Mouse (Mus musculus): ENCODE measurements at regions not wholly inside any gene's neighbourhood (a gene's known extent, or its start where the extent isn't known, plus 50 kb on each side); places are given as distances from the start of the nearest gene placed in this dataset.

- DNase-seq (ENCODE audit: low spot score), result peak; percentile 41
Observed at GRCm38 (mm10) chr2:19714025-19714424, 56.5 kb downstream of the Otud1 start.

GRCm38 (mm10) chr2:19715564-19716238, 58.1 kb downstream of the Otud1 start:
- DNase-seq (ENCODE audit: low spot score), result peak; percentile 65

DNA sequence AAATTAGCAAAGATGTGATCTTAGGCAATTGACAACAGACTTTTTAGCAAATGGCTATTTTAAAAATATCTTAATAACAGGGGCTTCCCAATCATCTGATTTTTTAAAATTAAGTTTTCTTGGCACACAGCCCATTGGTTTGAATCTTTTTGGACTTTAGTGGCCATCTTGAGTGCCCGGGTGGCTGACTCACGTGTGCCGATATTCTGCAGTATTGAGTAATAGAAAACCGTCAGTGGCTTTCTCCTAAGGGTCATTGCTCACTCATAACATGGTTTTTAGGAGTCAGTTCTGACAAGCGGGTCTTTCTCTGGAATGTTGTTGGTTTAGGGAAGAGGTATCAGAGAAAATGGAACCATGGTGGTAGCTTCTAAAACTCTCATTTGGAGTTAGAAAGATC, 58.8 kb downstream of the Otud1 start:
- DNase-seq (ENCODE audit: low spot score), result no peak

DNA sequence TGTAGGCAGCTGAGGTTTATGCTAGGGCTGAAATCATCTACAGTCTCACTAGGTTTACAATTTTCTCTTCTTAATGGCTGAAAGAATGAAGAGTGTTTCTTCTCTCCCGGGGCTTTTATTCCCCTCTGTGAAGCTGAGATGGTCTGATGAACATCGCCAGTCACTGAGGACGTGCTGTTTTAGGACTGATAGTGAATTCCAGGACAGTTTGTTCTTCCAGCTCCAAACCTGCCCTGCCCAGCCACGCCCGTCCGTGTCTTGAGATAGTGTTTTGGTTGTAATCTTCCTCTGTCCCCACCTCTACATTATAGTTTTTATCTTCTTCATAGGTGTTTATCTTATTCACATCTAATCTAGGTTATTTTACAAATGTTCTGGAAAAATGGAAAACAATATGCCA, 68.5 kb downstream of the Otud1 start:
- no peak for DNase-seq (ENCODE audit: low spot score)

DNA sequence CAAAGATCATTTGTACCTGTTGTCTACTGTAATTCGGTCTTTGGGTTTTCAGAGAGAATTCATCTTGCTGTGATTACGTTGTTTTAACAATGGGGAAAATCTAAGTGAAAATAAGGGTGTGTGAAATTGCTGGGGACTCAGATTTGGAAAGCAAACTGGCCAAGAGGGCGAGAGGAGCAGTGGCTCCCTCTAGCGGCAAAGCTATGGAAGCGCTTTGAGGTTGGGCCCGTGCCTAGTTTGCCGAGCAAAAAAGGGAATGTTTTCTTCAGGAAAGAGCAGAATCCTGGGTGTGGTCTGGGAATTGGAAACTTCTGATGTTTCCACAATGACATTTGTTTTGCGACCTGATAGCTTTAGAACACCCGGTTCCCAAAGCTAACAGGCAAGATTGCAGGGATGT, 69.4 kb downstream of the Otud1 start:
- DNase-seq (ENCODE audit: low spot score), result peak; percentile 27

DNA sequence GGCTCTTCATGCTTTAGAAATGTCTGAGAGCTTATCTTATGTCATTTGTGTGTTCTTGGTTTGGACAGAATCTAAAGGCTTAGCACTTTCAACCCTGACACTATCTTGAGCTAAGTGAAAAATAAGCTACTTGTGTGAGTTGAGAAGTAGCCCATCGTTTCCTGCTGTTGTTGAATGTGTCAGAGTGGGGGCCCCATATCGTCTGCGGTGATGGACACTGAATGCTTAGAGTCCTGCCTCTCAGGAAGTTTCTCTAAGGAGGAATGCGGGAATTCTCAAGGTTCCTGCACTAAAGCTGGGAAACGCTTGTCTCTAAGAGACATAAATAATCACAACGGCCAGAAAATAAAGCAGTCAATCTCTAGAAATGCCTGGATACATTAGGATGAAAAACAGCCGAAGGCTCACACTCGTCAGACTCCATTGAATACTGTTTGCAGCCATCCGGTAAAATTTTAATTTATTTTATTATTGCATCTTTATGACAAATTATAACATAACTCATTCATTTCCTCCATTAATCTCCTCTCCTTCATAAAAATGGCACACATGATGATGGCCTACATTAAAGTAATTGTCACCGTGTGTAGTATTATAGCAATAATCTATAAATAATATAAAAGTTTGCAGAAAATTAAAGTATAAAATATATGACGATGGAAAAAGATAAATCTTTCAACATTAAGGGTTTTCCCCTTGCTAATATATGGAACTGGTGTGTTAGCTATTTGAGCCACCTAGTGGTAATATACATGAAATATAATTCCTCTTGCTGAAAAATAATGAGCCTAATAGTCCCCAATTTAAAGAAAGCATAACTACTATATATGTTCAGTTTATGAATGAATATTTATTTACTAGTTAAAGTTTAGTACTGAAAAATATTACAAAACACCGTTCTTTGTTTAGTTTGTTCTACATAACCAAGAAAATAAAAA, 75.6 kb downstream of the Otud1 start:
- DNase-seq (ENCODE audit: low spot score), result no peak

GRCm38 (mm10) chr2:19734164-19734870, 76.8 kb downstream of the Otud1 start:
- DNase-seq (ENCODE audit: low spot score), result no peak

- no peak for DNase-seq (ENCODE audit: low spot score)
Observed at GRCm38 (mm10) chr2:19741508-19741907, 84.0 kb downstream of the Otud1 start.

- no peak for DNase-seq (ENCODE audit: low spot score)
Observed at GRCm38 (mm10) chr2:19743467-19743866, 85.9 kb downstream of the Otud1 start.

DNA sequence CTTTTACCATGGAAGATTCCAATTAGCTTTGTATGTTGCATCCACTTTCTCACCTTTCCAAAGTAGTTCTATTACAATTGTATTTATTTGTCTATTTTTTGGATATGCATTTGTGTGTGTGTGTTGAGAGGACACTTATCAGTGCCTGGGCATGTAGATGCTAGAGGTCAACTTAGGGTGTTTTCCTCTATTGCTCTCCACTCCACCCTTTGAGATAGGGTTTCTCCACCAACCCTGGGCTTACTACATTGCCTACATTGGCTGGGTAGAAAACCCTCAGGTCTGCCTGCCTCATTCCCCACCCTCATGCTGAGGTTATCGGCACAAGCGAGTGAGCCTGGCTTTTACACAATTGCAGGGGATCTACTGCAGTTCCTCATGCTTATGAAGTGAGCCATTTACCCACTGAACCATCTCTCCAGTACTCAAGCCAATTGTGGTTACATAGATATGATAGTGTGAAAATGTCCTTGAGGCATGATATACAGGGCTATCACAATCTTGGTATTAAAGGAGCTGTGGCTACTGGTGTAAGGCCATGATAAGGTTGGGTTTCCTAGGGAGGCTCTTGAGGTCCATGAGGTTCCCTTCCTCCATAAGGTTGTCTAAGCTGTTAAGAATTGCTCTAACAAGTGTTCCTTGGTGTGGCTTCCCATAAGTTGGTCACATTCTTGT, 87.6 kb downstream of the Otud1 start:
- no peak for DNase-seq (ENCODE audit: low spot score)

DNA sequence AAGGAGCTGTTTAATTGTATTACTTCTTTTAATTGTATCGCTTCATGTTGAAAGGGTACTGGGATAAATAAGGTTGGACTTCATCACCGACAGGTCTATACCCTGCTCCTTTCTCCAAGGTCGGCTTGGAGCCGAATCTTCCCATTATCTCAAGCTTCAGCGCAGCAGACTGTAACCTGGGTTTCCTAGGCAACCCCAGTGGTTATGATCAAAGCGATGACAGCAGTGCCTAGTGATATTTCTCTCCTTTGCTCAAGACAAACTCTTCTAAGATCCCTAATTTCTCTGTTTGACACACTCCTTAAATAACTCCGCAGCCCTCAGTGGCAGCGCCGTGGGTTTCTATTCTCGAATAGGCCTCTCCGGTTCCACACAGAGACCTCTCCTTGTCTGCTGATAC, 95.2 kb downstream of the Otud1 start:
- no peak for DNase-seq (ENCODE audit: low spot score)

- no peak for DNase-seq (ENCODE audit: low spot score)
Observed at GRCm38 (mm10) chr2:19753479-19753878, 95.9 kb downstream of the Otud1 start.

GRCm38 (mm10) chr2:19757910-19758309, 100.4 kb downstream of the Otud1 start:
- no peak for DNase-seq (ENCODE audit: low spot score)

GRCm38 (mm10) chr2:19759169-19759568, 101.6 kb downstream of the Otud1 start:
- DNase-seq (ENCODE audit: low spot score), result no peak

DNA sequence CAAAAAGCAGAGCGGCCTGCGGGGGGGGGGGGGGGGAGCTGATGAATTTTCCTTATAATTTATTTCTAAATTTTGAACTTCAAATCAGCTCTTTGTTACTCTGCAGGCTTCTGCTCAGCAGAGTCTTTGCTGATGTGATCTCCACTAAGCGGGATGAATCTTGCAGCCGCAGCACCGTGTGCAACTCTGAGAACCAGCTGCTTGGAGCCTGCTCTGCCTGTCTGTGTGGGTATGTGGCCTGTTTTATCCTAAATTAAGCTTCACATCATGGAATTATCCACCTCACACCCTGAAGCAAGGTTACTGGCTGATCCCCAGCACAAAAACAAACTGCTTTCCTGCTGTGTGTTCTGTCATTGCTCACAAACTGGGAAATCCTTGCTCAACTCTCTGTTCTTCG, 102.0 kb downstream of the Otud1 start:
- no peak for DNase-seq (ENCODE audit: low spot score)

DNA sequence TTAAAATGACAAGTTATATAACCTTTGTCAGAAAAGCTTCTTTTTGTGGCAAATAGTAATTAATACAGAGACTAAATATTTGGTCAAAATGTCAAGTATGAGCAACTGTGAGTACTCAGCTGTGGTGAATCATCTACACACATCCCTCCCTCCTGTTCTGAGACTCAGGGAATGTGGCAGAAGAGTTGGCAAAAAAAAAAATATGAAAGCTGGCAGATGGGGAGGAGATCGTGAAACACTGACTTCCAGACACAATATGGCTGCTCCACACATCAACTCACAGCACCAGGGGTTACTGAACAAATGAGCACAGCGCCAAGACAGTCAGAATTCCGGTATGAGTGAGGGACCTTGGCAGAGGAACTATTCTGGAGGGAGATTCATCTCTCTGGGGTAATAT, 105.4 kb downstream of the Otud1 start:
- DNase-seq (ENCODE audit: low spot score), result no peak

DNA sequence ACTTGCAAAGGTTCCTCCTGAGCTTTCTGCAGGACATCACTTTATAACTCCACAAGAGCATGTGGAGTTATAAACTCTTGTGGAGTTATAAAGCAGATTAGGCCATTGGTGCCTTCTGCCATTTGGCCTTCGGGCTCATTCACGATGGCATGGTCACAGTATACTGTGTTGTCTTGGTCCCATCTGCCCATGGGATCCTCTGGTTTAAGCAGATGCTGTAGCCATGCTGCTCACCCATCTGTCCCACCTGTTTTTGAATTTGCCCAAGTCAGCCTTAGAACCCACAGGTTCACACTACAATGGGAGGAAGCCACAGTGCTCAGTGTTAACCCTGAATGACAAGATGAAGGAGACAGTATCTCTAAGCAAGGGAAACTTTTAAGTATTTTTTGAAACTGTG, 124.7 kb upstream of the Etl4 start:
- DNase-seq (ENCODE audit: low spot score), result no peak

GRCm38 (mm10) chr2:19785663-19786260, 123.8 kb upstream of the Etl4 start:
- DNase-seq (ENCODE audit: low spot score), result no peak

- DNase-seq (ENCODE audit: low spot score), result no peak
Observed at GRCm38 (mm10) chr2:19792177-19792576, 117.4 kb upstream of the Etl4 start.

GRCm38 (mm10) chr2:19796790-19797189, 112.8 kb upstream of the Etl4 start:
- no peak for DNase-seq (ENCODE audit: low spot score)
